Mouse (Mus musculus): ENCODE measurements at regions not wholly inside any gene's neighbourhood (a gene's known extent, or its start where the extent isn't known, plus 50 kb on each side); places are given as distances from the start of the nearest gene placed in this dataset.

GRCm38 (mm10) chr8:126728135-126728534, 134.3 kb upstream of the Irf2bp2 start:
- H3K9me3 ChIP-seq (ENCODE audit: control insufficient read depth, low read length): no peaks in the 10 kb centered on the region; the same call in 1 of the 2 replicates
- peaks cover under 1% of the 10 kb centered on the region; the same call in 1 of the 2 replicates for H3K4me1 ChIP-seq (ENCODE audit: control insufficient read depth, insufficient read depth, low read length)
- no peak overlapping the region for H3K27ac ChIP-seq (ENCODE audit: low read depth, low read length)
- no peak overlapping the region for H3K4me3 ChIP-seq (ENCODE audit: low read depth, low read length)
- WGBS: 93% methylated on average over 5 of the region's 5 CpGs
- H3K27me3 ChIP-seq (ENCODE audit: control insufficient read depth, insufficient read depth, low read length): no peaks in the 10 kb centered on the region
- H3K4me2 ChIP-seq: no peak overlapping the region
- no peak overlapping the region for H3K9ac ChIP-seq (ENCODE audit: low read length)
- peak; percentile 14 for DNase-seq (ENCODE audit: low spot score, missing footprints)
- no peaks in the 10 kb centered on the region for H3K36me3 ChIP-seq (ENCODE audit: control insufficient read depth, insufficient read depth, low read length)
- no peak for ATAC-seq (ENCODE audit: low FRiP score)

GRCm38 (mm10) chr8:126727068-126727467, 133.3 kb upstream of the Irf2bp2 start:
- 78% methylated on average over 2 of the region's 2 CpGs for WGBS
- no peak overlapping the region for H3K27ac ChIP-seq (ENCODE audit: low read depth, low read length)
- H3K36me3 ChIP-seq (ENCODE audit: control insufficient read depth, insufficient read depth, low read length): no peaks in the 10 kb centered on the region
- DNase-seq (ENCODE audit: low spot score, missing footprints) (peak; percentile 66), ATAC-seq (ENCODE audit: low FRiP score) (no peak)
- H3K27me3 ChIP-seq (ENCODE audit: control insufficient read depth, insufficient read depth, low read length): no peaks in the 10 kb centered on the region
- H3K9ac ChIP-seq (ENCODE audit: low read length): no peak overlapping the region
- no peaks in the 10 kb centered on the region for H3K4me1 ChIP-seq (ENCODE audit: control insufficient read depth, insufficient read depth, low read length)
- H3K4me3 ChIP-seq (ENCODE audit: low read depth, low read length): no peak overlapping the region
- H3K9me3 ChIP-seq (ENCODE audit: control insufficient read depth, low read length): no peaks in the 10 kb centered on the region; the same call in 1 of the 2 replicates
- no peak overlapping the region for H3K4me2 ChIP-seq

- Histone ChIP-seq H3K4me1 (ENCODE audit: control insufficient read depth, insufficient read depth, low read length) (0 out of 2 replicates have a peak, but pooled peaks cover 2% of the 10 kb centered on the region), H3K36me3 (ENCODE audit: control insufficient read depth, insufficient read depth, low read length) (no peaks in the 10 kb centered on the region), H3K27ac (ENCODE audit: low read depth, low read length) (no peak overlapping the region), H3K9ac (ENCODE audit: low read length) (no peak overlapping the region), H3K4me3 (ENCODE audit: low read depth, low read length) (no peak overlapping the region), H3K4me2 (no peak overlapping the region), H3K27me3 (ENCODE audit: control insufficient read depth, insufficient read depth, low read length) (no peaks in the 10 kb centered on the region), H3K9me3 (ENCODE audit: control insufficient read depth, low read length) (no peaks in the 10 kb centered on the region; the same call in 1 of the 2 replicates)
- ATAC-seq (ENCODE audit: low FRiP score) (no peak), DNase-seq (ENCODE audit: low spot score, missing footprints) (peak; percentile 77)
- WGBS: 88% methylated on average over 9 of the region's 9 CpGs
Observed at GRCm38 (mm10) chr8:126723259-126724122, 129.7 kb upstream of the Irf2bp2 start.

GRCm38 (mm10) chr8:126721621-126722020, 127.8 kb upstream of the Irf2bp2 start:
- Histone ChIP-seq H3K36me3 (ENCODE audit: control insufficient read depth, insufficient read depth, low read length) (no peaks in the 10 kb centered on the region), H3K4me2 (no peak overlapping the region), H3K27me3 (ENCODE audit: control insufficient read depth, insufficient read depth, low read length) (no peaks in the 10 kb centered on the region), H3K9me3 (ENCODE audit: control insufficient read depth, low read length) (no peaks in the 10 kb centered on the region; the same call in 1 of the 2 replicates), H3K27ac (ENCODE audit: low read depth, low read length) (no peak overlapping the region), H3K4me1 (ENCODE audit: control insufficient read depth, insufficient read depth, low read length) (0 out of 2 replicates have a peak, but pooled peaks cover 2% of the 10 kb centered on the region), H3K9ac (ENCODE audit: low read length) (no peak overlapping the region), H3K4me3 (ENCODE audit: low read depth, low read length) (no peak overlapping the region)
- DNase-seq (ENCODE audit: low spot score, missing footprints) (peak; percentile 76), ATAC-seq (ENCODE audit: low FRiP score) (no peak)
- 76% methylated on average over 10 of the region's 10 CpGs for WGBS

- H3K27ac ChIP-seq (ENCODE audit: low read depth, low read length): no peak overlapping the region
- peak; percentile 77 for DNase-seq (ENCODE audit: low spot score, missing footprints)
- 91% methylated on average over 4 of the region's 4 CpGs for WGBS
Observed at GRCm38 (mm10) chr8:126720473-126721145, 126.8 kb upstream of the Irf2bp2 start.

GRCm38 (mm10) chr8:126719748-126720147, 126.0 kb upstream of the Irf2bp2 start:
- Histone ChIP-seq H3K4me3 (ENCODE audit: low read depth, low read length) (no peak overlapping the region), H3K27me3 (ENCODE audit: control insufficient read depth, insufficient read depth, low read length) (no peaks in the 10 kb centered on the region), H3K9me3 (ENCODE audit: control insufficient read depth, low read length) (no peaks in the 10 kb centered on the region), H3K4me1 (ENCODE audit: control insufficient read depth, insufficient read depth, low read length) (0 out of 2 replicates have a peak, but pooled peaks cover 2% of the 10 kb centered on the region), H3K4me2 (no peak overlapping the region), H3K27ac (ENCODE audit: low read depth, low read length) (no peak overlapping the region), H3K9ac (ENCODE audit: low read length) (no peak overlapping the region), H3K36me3 (ENCODE audit: control insufficient read depth, insufficient read depth, low read length) (no peaks in the 10 kb centered on the region)
- no peak for ATAC-seq (ENCODE audit: low FRiP score)
- WGBS: 84% methylated on average over 2 of the region's 2 CpGs
- peak; percentile 10 for DNase-seq (ENCODE audit: low spot score, missing footprints)

More at GRCm38 (mm10) chr8:126720473-126721145, 126.8 kb upstream of the Irf2bp2 start:
- H3K4me3 ChIP-seq (ENCODE audit: low read depth, low read length): no peak overlapping the region
- no peaks in the 10 kb centered on the region for H3K27me3 ChIP-seq (ENCODE audit: control insufficient read depth, insufficient read depth, low read length)
- H3K4me1 ChIP-seq (ENCODE audit: control insufficient read depth, insufficient read depth, low read length): 0 out of 2 replicates have a peak, but pooled peaks cover 2% of the 10 kb centered on the region
- H3K4me2 ChIP-seq: no peak overlapping the region
- no peak for ATAC-seq (ENCODE audit: low FRiP score)
- no peaks in the 10 kb centered on the region for H3K9me3 ChIP-seq (ENCODE audit: control insufficient read depth, low read length)
- H3K9ac ChIP-seq (ENCODE audit: low read length): no peak overlapping the region
- H3K36me3 ChIP-seq (ENCODE audit: control insufficient read depth, insufficient read depth, low read length): no peaks in the 10 kb centered on the region

- no peak overlapping the region for H3K27ac ChIP-seq (ENCODE audit: low read depth, low read length)
- WGBS: 86% methylated on average over 2 of the region's 2 CpGs
- H3K4me2 ChIP-seq: no peak overlapping the region
- no peak overlapping the region for H3K9ac ChIP-seq (ENCODE audit: low read length)
- no peaks in the 10 kb centered on the region for H3K36me3 ChIP-seq (ENCODE audit: control insufficient read depth, insufficient read depth, low read length)
- H3K4me1 ChIP-seq (ENCODE audit: control insufficient read depth, insufficient read depth, low read length): 0 out of 2 replicates have a peak, but pooled peaks cover 2% of the 10 kb centered on the region
- H3K4me3 ChIP-seq (ENCODE audit: low read depth, low read length): no peak overlapping the region
- DNase-seq (ENCODE audit: low spot score, missing footprints) (peak; percentile 66), ATAC-seq (ENCODE audit: low FRiP score) (no peak)
- H3K9me3 ChIP-seq (ENCODE audit: control insufficient read depth, low read length): no peaks in the 10 kb centered on the region
- H3K27me3 ChIP-seq (ENCODE audit: control insufficient read depth, insufficient read depth, low read length): no peaks in the 10 kb centered on the region
Observed at GRCm38 (mm10) chr8:126717652-126718155, 123.9 kb upstream of the Irf2bp2 start.

GRCm38 (mm10) chr8:126715666-126716065, 121.9 kb upstream of the Irf2bp2 start:
- peak; percentile 4 for DNase-seq (ENCODE audit: low spot score, missing footprints)
- no peaks in the 10 kb centered on the region for H3K9me3 ChIP-seq (ENCODE audit: control insufficient read depth, low read length)
- ATAC-seq (ENCODE audit: low FRiP score): no peak
- H3K4me1 ChIP-seq (ENCODE audit: control insufficient read depth, insufficient read depth, low read length): no peaks in the 10 kb centered on the region
- H3K9ac ChIP-seq (ENCODE audit: low read length): no peak overlapping the region
- no peaks in the 10 kb centered on the region for H3K36me3 ChIP-seq (ENCODE audit: control insufficient read depth, insufficient read depth, low read length)
- no peak overlapping the region for H3K4me2 ChIP-seq
- H3K4me3 ChIP-seq (ENCODE audit: low read depth, low read length): no peak overlapping the region
- 90% methylated on average over 1 of the region's 1 CpGs for WGBS
- H3K27ac ChIP-seq (ENCODE audit: low read depth, low read length): no peak overlapping the region
- no peaks in the 10 kb centered on the region for H3K27me3 ChIP-seq (ENCODE audit: control insufficient read depth, insufficient read depth, low read length)

All from midbrain, embryonic 11.5 days (tissue).